Mouse (Mus musculus) heart, embryonic 14.5 days (tissue): ENCODE results near the gene Pnpla1. TPM values are rescaled to one million over a fixed set of nuclear protein-coding genes. Genes with fewer than 3 reads are reported as not detected.
"Not testable (repeated sequence)": the region's sequence is repeated elsewhere in the genome, so short reads cannot be mapped to it uniquely, and the experiment has no call there.

Experiments
- ATAC-seq: fragments of 200-750 bp; cut with Nextera tagmentation; 2 replicates; pipeline ENCODE4 v1.8.0; 2017; ENCODE audit warnings: low read depth, moderate TSS enrichment; ENCODE audit not compliant: insufficient number of reproducible peaks, insufficient read depth, low FRiP score
- H3K27ac ChIP-seq, 2 experiments: fragments of 200-500 bp in 1 of 2; fragments of 300-500 bp in 1 of 2; sonication (generic) in 1 of 2; replicated peaks in 1 of 2; 2 replicates each; pipeline ENCODE4 v1.5.1; 2012 to 2014; ENCODE audit warnings: low read depth in 2 of 2, low read length in 2 of 2, control low read depth in 1 of 2, mild to moderate bottlenecking in 1 of 2, mixed read lengths in 1 of 2; ENCODE audit not compliant: control insufficient read depth in 1 of 2, insufficient read depth in 1 of 2
- H3K27me3 ChIP-seq: fragments of 300-500 bp; sonication (generic); 2 replicates; pipeline ENCODE4 v1.6.1; 2014; ENCODE audit warnings: mild to moderate bottlenecking, low read length, control low read depth; ENCODE audit not compliant: control insufficient read depth, insufficient read depth
- H3K36me3 ChIP-seq: fragments of 300-500 bp; sonication (generic); 2 replicates; pipeline ENCODE4 v1.6.1; 2014; ENCODE audit warnings: mild to moderate bottlenecking, control low read depth, low read length, mixed read lengths; ENCODE audit not compliant: control insufficient read depth, insufficient read depth
- H3K4me1 ChIP-seq, 2 experiments: fragments of 200-500 bp in 1 of 2; fragments of 300-500 bp in 1 of 2; sonication (generic) in 1 of 2; 2 replicates each; pipeline ENCODE4 v1.6.1; 2012 to 2014; ENCODE audit warnings: low read length in 2 of 2, control low read depth in 1 of 2, mixed read lengths in 1 of 2; ENCODE audit not compliant: control insufficient read depth in 2 of 2, insufficient read depth in 2 of 2
- H3K4me2 ChIP-seq: fragments of 300-500 bp; sonication (generic); 2 replicates; pipeline ENCODE4 v1.6.1; 2014; ENCODE audit warnings: mild to moderate bottlenecking, low read length
- H3K4me3 ChIP-seq, 2 experiments: fragments of 200-500 bp in 1 of 2; fragments of 300-500 bp in 1 of 2; sonication (generic) in 1 of 2; 2 replicates each; pipeline ENCODE4 v1.5.1; 2012 to 2014; ENCODE audit warnings: low read length in 2 of 2, mild to moderate bottlenecking in 2 of 2, control low read depth in 1 of 2, low read depth in 1 of 2, moderate library complexity in 1 of 2; ENCODE audit not compliant: control insufficient read depth in 1 of 2, insufficient read depth in 1 of 2
- H3K9ac ChIP-seq: fragments of 300-500 bp; sonication (generic); 2 replicates; pipeline ENCODE4 v1.6.1; 2014; ENCODE audit warnings: mild to moderate bottlenecking, low read length
- H3K9me3 ChIP-seq: fragments of 300-500 bp; sonication (generic); 2 replicates; pipeline ENCODE4 v1.6.1; 2016; ENCODE audit warnings: low read length, control low read depth; ENCODE audit not compliant: control insufficient read depth
- WGBS: fragments of 180-500 bp; shearing (Covaris S2); extraction: QIAGEN DNeasy Blood & Tissue Kit; methylation state at CpG from one replicate; pipeline ENCODE4 v1.1.7; 2014; 5-methylcytosine and 5-hydroxymethylcytosine counted together
- polyA plus RNA-seq: library from polyadenylated mRNA; unstranded; fragments of >200 nt; fragmentation: Nextera tagmentation; extraction: Ambion mirVana; gene quantifications from 2 replicates; pipeline ENCODE4 v1.2.1, GENCODE M21; 2014

Pnpla1 gene
- polyA plus RNA-seq, 1 experiment from 2014 or later = not detected

- H3K4me2 ChIP-seq = no peak overlapping the region
- H3K27ac ChIP-seq = no peak overlapping the region
- no peak; the same call in 1 of the 2 replicates for ATAC-seq
- no peaks in the 10 kb centered on the region for H3K27me3 ChIP-seq
- H3K4me3 ChIP-seq = no peak overlapping the region
- no peak overlapping the region for H3K9ac ChIP-seq
- no peaks in the 10 kb centered on the region for H3K9me3 ChIP-seq
- H3K36me3 ChIP-seq = peaks cover 99% of the 10 kb centered on the region
- H3K4me1 ChIP-seq = peaks cover 12 to 26% of the 10 kb centered on the region in 2 experiments
- 45% methylated on average over 14 of the region's 14 CpGs for WGBS
Measured at GRCm38 (mm10) chr17:28829120-28829519, 29.1 kb upstream of the Pnpla1 start.

GRCm38 (mm10) chr17:28831065-28831464 lies 27.1 kb upstream of the Pnpla1 start:
- no peaks in the 10 kb centered on the region for H3K9me3 ChIP-seq
- H3K4me2 ChIP-seq = no peak overlapping the region
- peaks cover 96% of the 10 kb centered on the region for H3K36me3 ChIP-seq
- no peak for ATAC-seq
- no peak overlapping the region for H3K9ac ChIP-seq
- H3K27me3 ChIP-seq = no peaks in the 10 kb centered on the region
- 73% methylated on average over 8 of the region's 8 CpGs for WGBS
- H3K27ac ChIP-seq = no peak overlapping the region
- no peak overlapping the region for H3K4me3 ChIP-seq
- peaks cover 11 to 17% of the 10 kb centered on the region in 2 experiments for H3K4me1 ChIP-seq

- WGBS = 72% methylated on average over 9 of the region's 9 CpGs
- no peak overlapping the region for H3K4me3 ChIP-seq
- peaks cover 96% of the 10 kb centered on the region for H3K36me3 ChIP-seq
- H3K9me3 ChIP-seq = no peaks in the 10 kb centered on the region
- no peak overlapping the region for H3K4me2 ChIP-seq
- no peak overlapping the region for H3K27ac ChIP-seq
- H3K27me3 ChIP-seq = no peaks in the 10 kb centered on the region
- peaks cover 11 to 17% of the 10 kb centered on the region in 2 experiments for H3K4me1 ChIP-seq
- no peak for ATAC-seq
- no peak overlapping the region for H3K9ac ChIP-seq
Measured at GRCm38 (mm10) chr17:28832040-28832439, 26.2 kb upstream of the Pnpla1 start.

GRCm38 (mm10) chr17:28832875-28833274 lies 25.3 kb upstream of the Pnpla1 start:
- H3K4me1 ChIP-seq = peaks cover 11 to 17% of the 10 kb centered on the region in 2 experiments
- H3K4me2 ChIP-seq = no peak overlapping the region
- no peaks in the 10 kb centered on the region for H3K9me3 ChIP-seq
- no peak overlapping the region for H3K9ac ChIP-seq
- H3K4me3 ChIP-seq = no peak overlapping the region
- 69% methylated on average over 3 of the region's 3 CpGs for WGBS
- ATAC-seq = no peak
- no peak overlapping the region for H3K27ac ChIP-seq
- peaks cover 96% of the 10 kb centered on the region for H3K36me3 ChIP-seq
- no peaks in the 10 kb centered on the region for H3K27me3 ChIP-seq

- Histone ChIP-seq H3K4me3 (no peak overlapping the region), H3K9me3 (no peaks in the 10 kb centered on the region), H3K4me1 (peaks cover 11 to 17% of the 10 kb centered on the region in 2 experiments), H3K27me3 (no peaks in the 10 kb centered on the region), H3K4me2 (no peak overlapping the region), H3K9ac (peak overlapping the region; percentile 34; the same call in 1 of the 2 replicates), H3K27ac (0 out of 4 replicates have a peak overlapping the region, but pooled peaks of 1 of the 2 experiments have one; percentile 37), H3K36me3 (peaks cover 93% of the 10 kb centered on the region)
- WGBS = 44% methylated on average over 10 of the region's 10 CpGs
- ATAC-seq = no peak
Measured at GRCm38 (mm10) chr17:28834676-28835075, 23.5 kb upstream of the Pnpla1 start.

GRCm38 (mm10) chr17:28837840-28838239 lies 20.4 kb upstream of the Pnpla1 start:
- no peak for ATAC-seq
- Histone ChIP-seq H3K9ac (no peak overlapping the region), H3K9me3 (peaks cover 6% of the 10 kb centered on the region), H3K36me3 (peaks cover 62% of the 10 kb centered on the region), H3K4me3 (no peak overlapping the region), H3K4me1 (peaks cover 6 to 7% of the 10 kb centered on the region in 2 experiments), H3K27ac (no peak overlapping the region), H3K27me3 (no peaks in the 10 kb centered on the region), H3K4me2 (no peak overlapping the region)
- WGBS = 88% methylated on average over 7 of the region's 7 CpGs

- H3K4me1 ChIP-seq, H3K27ac ChIP-seq, H3K9me3 ChIP-seq, H3K4me2 ChIP-seq, ATAC-seq, H3K27me3 ChIP-seq, H3K9ac ChIP-seq, H3K4me3 ChIP-seq: not testable (repeated sequence)
- H3K36me3 ChIP-seq = peaks cover 24% of the 10 kb centered on the region
- over 99% methylated on average over 4 of the region's 4 CpGs for WGBS
Measured at GRCm38 (mm10) chr17:28841947-28842346, 16.3 kb upstream of the Pnpla1 start.

GRCm38 (mm10) chr17:28843665-28844064 lies 14.5 kb upstream of the Pnpla1 start:
- Histone ChIP-seq H3K4me2 (no peak overlapping the region), H3K4me1 (peaks cover 7 to 8% of the 10 kb centered on the region in 2 experiments; a peak in 3 of 4 replicates), H3K27ac (no peak overlapping the region), H3K36me3 (peaks cover 7% of the 10 kb centered on the region), H3K27me3 (no peaks in the 10 kb centered on the region), H3K4me3 (no peak overlapping the region), H3K9me3 (peaks cover 6% of the 10 kb centered on the region), H3K9ac (no peak overlapping the region)
- WGBS = 85% methylated on average over 5 of the region's 5 CpGs
- ATAC-seq = no peak
